Mouse (Mus musculus) G1E (cell line): ENCODE data around the gene Trrap.

Experiments used
- CTCF ChIP-seq: IDR thresholded peaks from 2 replicates; pipeline ENCODE4 v1.5.1; 2012; ENCODE audit warnings: low read depth, low read length, inconsistent platforms, mixed read lengths
- POLR2AphosphoS5 ChIP-seq: IDR thresholded peaks from 2 replicates; pipeline ENCODE4 v1.6.1; 2012; ENCODE audit warnings: low read depth, low read length, inconsistent platforms; ENCODE audit not compliant: insufficient replicate concordance

DNA sequence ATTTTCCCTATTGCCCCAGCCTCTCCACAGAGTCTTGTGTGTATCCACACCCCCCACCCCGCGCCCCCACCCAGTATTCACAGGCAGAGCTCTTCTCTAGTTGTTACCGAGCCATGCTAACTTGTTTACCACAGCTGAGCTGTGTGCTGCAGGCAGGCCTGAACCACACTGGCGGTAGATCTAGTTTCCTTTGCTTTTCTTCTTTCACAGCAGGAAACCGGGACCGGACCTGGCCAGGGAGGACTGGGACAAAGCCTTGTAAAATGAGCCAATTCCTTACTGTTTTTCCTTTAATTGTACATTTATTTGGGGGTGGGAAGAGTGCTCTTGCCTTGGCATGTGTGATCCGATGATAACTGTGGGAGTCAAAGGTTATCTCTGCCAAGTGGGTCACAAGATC lies 101.9 kb downstream of the Trrap start:
- no peak for TF ChIP-seq CTCF
- TF ChIP-seq POLR2AphosphoS5, result no peak
